Mouse (Mus musculus): ENCODE results near the gene Pif1.

DNA sequence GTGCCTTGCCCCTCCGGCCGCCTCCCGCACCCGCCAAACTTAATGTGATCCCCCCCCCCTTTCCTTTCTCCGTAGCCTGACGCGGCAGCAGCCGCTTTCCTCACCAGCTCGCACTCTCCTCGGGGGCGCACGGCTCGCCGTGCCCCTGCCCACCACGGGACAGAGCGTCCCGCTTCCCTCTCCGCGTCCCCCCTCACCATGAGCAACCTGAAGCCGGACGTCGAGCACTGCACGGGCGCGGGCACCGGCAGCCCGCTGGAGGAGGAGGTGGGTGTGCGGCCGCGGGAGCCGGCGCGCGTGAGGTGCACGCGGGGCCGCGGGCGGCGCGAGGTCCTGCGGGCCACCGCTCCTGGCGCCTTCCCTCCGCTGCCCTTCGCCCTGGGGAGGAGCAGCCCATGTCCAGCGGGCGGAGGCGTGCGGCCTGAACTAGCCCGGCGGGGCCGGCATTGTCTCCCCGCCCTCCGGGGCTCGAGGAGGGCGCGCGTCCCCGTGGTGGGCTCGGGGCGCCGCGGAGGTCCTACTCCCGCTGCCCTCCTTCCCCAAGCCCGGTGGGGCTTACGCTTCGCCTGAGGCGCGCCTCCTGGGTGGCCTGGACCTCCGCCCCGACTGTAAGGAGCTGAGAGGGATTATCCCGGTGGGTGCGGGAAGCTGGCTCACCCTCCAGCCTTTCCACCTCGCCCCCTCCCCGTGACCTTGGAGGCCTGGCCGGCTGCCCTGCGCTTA is 43.8 kb downstream of the Pif1 start:
- no peak for TF ChIP-seq GATA1 (IDR thresholded peaks at IDR 0.05; ENCODE audit: borderline replicate concordance, low read length)
- no peak for TF ChIP-seq FLI1 (IDR thresholded peaks at IDR 0.05; ENCODE audit: low read length)

Measured in megakaryocyte, embryonic 14.5 days (primary cell).